Mouse (Mus musculus) sigmoid colon, adult 10 weeks (tissue): ENCODE data around the gene Zfp446. TPM values are rescaled to one million over a fixed set of nuclear protein-coding genes. Genes with fewer than 3 reads are reported as not detected.

Experiments used
- polyA plus RNA-seq: library from polyadenylated mRNA; stranded (reverse); fragments of 350-450 nt; fragmentation: Illumina TruSeq; extraction: RNeasy Lipid Tissue Mini Kit (QIAGEN cat#74804); gene quantifications from one replicate; pipeline ENCODE4 v1.2.3, GENCODE M21; 2014; ENCODE audit warnings: low read depth, low replicate concordance

Gene Zfp446
- 2.7 TPM for polyA plus RNA-seq

GRCm38 (mm10) chr7:12977682-12978389, at the start of gene Zfp446:
Gene Zfp446 (plus strand): TSS chr7:12977848.

GRCm38 (mm10) chr7:12965678-12966091, 12.0 kb upstream of the Zfp446 start, which contains the start of gene Zfp324:
Gene Zfp324 (plus strand): TSS chr7:12965838.

GRCm38 (mm10) chr7:12998053-12998452, 20.4 kb downstream of the Zfp446 start, which contains the start of gene Slc27a5:
Gene Slc27a5 (minus strand): TSS chr7:12998192.

GRCm38 (mm10) chr7:12998851-12999250, 21.2 kb downstream of the Zfp446 start, which contains the start of gene Trim28:
Gene Trim28 (plus strand): TSS chr7:12999114.

GRCm38 (mm10) chr7:13010005-13010908, 32.6 kb downstream of the Zfp446 start, which contains the start of gene Zbtb45:
Gene Zbtb45 (minus strand): TSS chr7:13010034.

GRCm38 (mm10) chr7:13034148-13034977, 56.7 kb downstream of the Zfp446 start, which contains the start of gene Chmp2a:
Gene Chmp2a (minus strand): TSS chr7:13034807.

Other genes starting within 250 kb of the Zfp446 start
- not detected for gene Vmn2r56, start 242.8 kb upstream of the Zfp446 start, polyA plus RNA-seq
- 0.85 TPM for gene Zscan18, start 174.2 kb upstream of the Zfp446 start, polyA plus RNA-seq
- 30.5 TPM for gene Zfp329, start 159.0 kb upstream of the Zfp446 start, polyA plus RNA-seq
- 39.9 TPM for gene Zfp110, start 143.1 kb upstream of the Zfp446 start, polyA plus RNA-seq
- 3.1 TPM for gene Zfp128, start 96.7 kb upstream of the Zfp446 start, polyA plus RNA-seq
- 4.5 TPM for gene Zscan22, start 80.0 kb upstream of the Zfp446 start, polyA plus RNA-seq
- 29.4 TPM for gene Rps5, start 55.6 kb upstream of the Zfp446 start, polyA plus RNA-seq
- 0.35 TPM for gene Rnf225, start 50.4 kb upstream of the Zfp446 start, polyA plus RNA-seq
- gene Zfp324, start 12.0 kb upstream of the Zfp446 start, polyA plus RNA-seq = 2.2 TPM
- gene Slc27a5, start 20.3 kb downstream of the Zfp446 start, polyA plus RNA-seq = not detected
- gene Trim28, start 21.3 kb downstream of the Zfp446 start, polyA plus RNA-seq = 16.1 TPM
- gene Zbtb45, start 32.2 kb downstream of the Zfp446 start, polyA plus RNA-seq = 0.54 TPM
- 95.3 TPM for gene Chmp2a, start 57.0 kb downstream of the Zfp446 start, polyA plus RNA-seq
- gene Ube2m, start 60.4 kb downstream of the Zfp446 start, polyA plus RNA-seq = 41.1 TPM
- 0.79 TPM for gene Mzf1, start 76.9 kb downstream of the Zfp446 start, polyA plus RNA-seq
- gene Vmn1r85, start 117.3 kb downstream of the Zfp446 start, polyA plus RNA-seq = not detected
- gene Vmn1r86, start 142.1 kb downstream of the Zfp446 start, polyA plus RNA-seq = not detected
- gene Vmn1r87, start 162.3 kb downstream of the Zfp446 start, polyA plus RNA-seq = not detected
- gene Vmn1r88, start 181.7 kb downstream of the Zfp446 start, polyA plus RNA-seq = not detected
- gene Vmn1r89, start 235.2 kb downstream of the Zfp446 start, polyA plus RNA-seq = not detected